Comparison of ENCODE assay signal across 25 mouse cellular contexts in the genomic region with DNA sequence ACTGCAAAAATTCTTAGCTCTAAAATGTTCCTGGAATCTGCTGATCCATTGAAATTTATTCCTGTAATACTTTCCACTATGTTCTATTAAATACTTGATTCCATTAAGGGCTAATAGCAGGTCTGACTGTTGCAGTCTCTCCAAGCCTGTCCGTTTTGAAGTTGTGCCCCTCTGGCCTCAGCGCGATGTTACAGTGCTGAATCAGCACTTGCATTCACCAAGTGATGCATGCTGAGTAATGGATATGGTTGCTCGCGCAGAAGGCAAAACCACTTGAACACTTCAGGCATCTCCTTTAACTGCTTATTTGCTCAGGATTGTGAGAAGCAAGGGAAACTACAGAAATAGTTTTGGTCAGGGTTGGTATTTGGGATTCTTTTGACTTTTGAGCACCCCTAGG. TPM values are rescaled to one million over a fixed set of nuclear protein-coding genes. Genes with fewer than 3 reads are reported as not detected.
A peak's percentile ranks its signal among the peaks of the same experiment; 100 is the strongest.
DNase-seq lines count a peak whose midpoint lies in the region; ATAC-seq and TF ChIP-seq lines count a peak whose summit lies in the region.
"Had no signal": no experiment of that assay in that cellular context is flagged by ENCODE, and none has a peak within 500 bp of the region (broad histone marks: within the 10 kb centered on the region; RNA-seq: fewer than 3 reads in every experiment).

No protein-coding gene starts in this region.

- no peaks in the 10 kb centered on the region for H3K79me2 ChIP-seq in myocyte (ENCODE audit: control insufficient read depth, insufficient read depth)

- TF ChIP-seq POLR2A in myocyte (IDR thresholded peaks at IDR 0.05; ENCODE audit: insufficient read length, low read depth): no peak

- no peak overlapping the region for H3K9ac ChIP-seq in limb, embryonic 15.5 days
- H3K9ac ChIP-seq: embryonic facial prominence, embryonic 15.5 days; forebrain, embryonic 12.5 days; forebrain, postnatal 0 days; liver, embryonic 15.5 days; lung, embryonic 15.5 days; midbrain, embryonic 15.5 days; neural tube, embryonic 13.5 days had no signal

- no peaks in the 10 kb centered on the region for H3K27me3 ChIP-seq in limb, embryonic 15.5 days
- no peaks in the 10 kb centered on the region for H3K27me3 ChIP-seq in limb, embryonic 10.5 days (ENCODE audit: low read depth, poor library complexity, severe bottlenecking)
- H3K27me3 ChIP-seq in myocyte (ENCODE audit: control insufficient read depth, insufficient read depth, insufficient read length): no peaks in the 10 kb centered on the region
- H3K27me3 ChIP-seq: embryonic facial prominence, embryonic 15.5 days; forebrain, embryonic 12.5 days; liver, embryonic 15.5 days; lung, embryonic 15.5 days; midbrain, embryonic 15.5 days; neural tube, embryonic 13.5 days had no signal

- ATAC-seq in limb, embryonic 15.5 days (ENCODE audit: insufficient number of reproducible peaks, low FRiP score, low TSS enrichment, low read depth): no peak
- ATAC-seq: activated CD4-positive, CD25-positive, alpha-beta regulatory T cell, adult 4 months; forebrain, postnatal 0 days; hindbrain, embryonic 16.5 days; midbrain, embryonic 15.5 days had no signal

- no peaks in the 10 kb centered on the region for H3K4me1 ChIP-seq in limb, embryonic 15.5 days
- no peaks in the 10 kb centered on the region for H3K4me1 ChIP-seq in limb, embryonic 10.5 days
- H3K4me1 ChIP-seq: embryonic facial prominence, embryonic 15.5 days; forebrain, embryonic 12.5 days; midbrain, embryonic 15.5 days had no signal

- whole genome bisulfite sequencing in limb, embryonic 15.5 days: 54% methylated on average over 5 of the region's 5 CpGs
- 86% methylated on average over 5 of the region's 5 CpGs for WGBS in limb, embryonic 10.5 days

- H3ac ChIP-seq in myocyte (ENCODE audit: control insufficient read depth, insufficient read length): no peak overlapping the region

- H3K4me2 ChIP-seq in limb, embryonic 15.5 days: no peak overlapping the region
- peak overlapping the region; percentile 32 for H3K4me2 ChIP-seq in myocyte (ENCODE audit: low read depth)
- H3K4me2 ChIP-seq: embryonic facial prominence, embryonic 15.5 days; forebrain, embryonic 12.5 days; liver, embryonic 15.5 days; lung, embryonic 15.5 days; midbrain, embryonic 15.5 days; neural tube, embryonic 13.5 days had no signal

- 0 out of 2 replicates have a peak overlapping the region, but pooled peaks have one; percentile 7 for H3K27ac ChIP-seq in limb, embryonic 15.5 days
- H3K27ac ChIP-seq in limb, embryonic 10.5 days: no peak overlapping the region
- H3K27ac ChIP-seq: embryonic facial prominence, embryonic 15.5 days; forebrain, embryonic 12.5 days; kidney, postnatal 0 days; liver, embryonic 15.5 days; lung, embryonic 15.5 days; macrophage; midbrain, embryonic 15.5 days; neural tube, embryonic 13.5 days had no signal

- H3K9me3 ChIP-seq in limb, embryonic 15.5 days: no peaks in the 10 kb centered on the region
- no peaks in the 10 kb centered on the region for H3K9me3 ChIP-seq in limb, embryonic 10.5 days (replicated peaks)
- H3K9me3 ChIP-seq: embryonic facial prominence, embryonic 15.5 days; forebrain, embryonic 12.5 days; liver, embryonic 15.5 days; lung, embryonic 15.5 days; midbrain, embryonic 15.5 days; neural tube, embryonic 13.5 days had no signal

- no peak for DNase-seq in limb, embryonic 10.5 days (ENCODE audit: low spot score)
- peak; percentile 39 for DNase-seq in 3T3-L1 (ENCODE audit: low read depth, low spot score)
- peak; percentile 54 for DNase-seq in NIH3T3 (ENCODE audit: low read depth)
- DNase-seq in MN1 (ENCODE audit: low spot score): no peak
- DNase-seq in layer of hippocampus, adult 18-20 months (ENCODE audit: low spot score in 2 of 2): no peak
- DNase-seq: adrenal gland, adult 2 months; cerebellum, adult 8-10 months; cerebellum, postnatal 25 days; forebrain, postnatal 0 days; kidney, adult 18-20 months; kidney, postnatal 4 days; layer of hippocampus, adult 9-11 months; thymus, postnatal 4 days had no signal

- no peak overlapping the region for H3K4me3 ChIP-seq in limb, embryonic 15.5 days
- H3K4me3 ChIP-seq in limb, embryonic 10.5 days: no peak overlapping the region
- no peak overlapping the region for H3K4me3 ChIP-seq in myocyte
- H3K4me3 ChIP-seq: embryonic facial prominence, embryonic 15.5 days; forebrain, embryonic 12.5 days; liver, embryonic 15.5 days; lung, embryonic 15.5 days; midbrain, embryonic 15.5 days; neural tube, embryonic 13.5 days had no signal

- H3K36me3 ChIP-seq in limb, embryonic 15.5 days: no peaks in the 10 kb centered on the region
- no peaks in the 10 kb centered on the region for H3K36me3 ChIP-seq in limb, embryonic 10.5 days
- no peaks in the 10 kb centered on the region for H3K36me3 ChIP-seq in myocyte (ENCODE audit: control insufficient read depth, insufficient read depth)
- H3K36me3 ChIP-seq: embryonic facial prominence, embryonic 15.5 days; forebrain, embryonic 12.5 days; liver, embryonic 15.5 days; lung, embryonic 15.5 days; midbrain, embryonic 15.5 days; neural tube, embryonic 13.5 days had no signal

TF ChIP-seq in myocyte, 11 proteins besides CTCF, POLR2A, EP300 and RAD21:
- TF ChIP-seq USF1 (IDR thresholded peaks at IDR 0.05; ENCODE audit: low read depth) (no peak), MAX (IDR thresholded peaks at IDR 0.05; ENCODE audit: low read depth) (no peak), SRF (IDR thresholded peaks at IDR 0.05; ENCODE audit: control insufficient read depth, insufficient read length, low read depth) (no peak), MYOG (IDR thresholded peaks at IDR 0.05; ENCODE audit: control insufficient read depth in 1 of 3, insufficient read depth in 1 of 3, insufficient read length in 2 of 3, low read depth in 2 of 3) (no peak), MYOD1 (IDR thresholded peaks at IDR 0.05; ENCODE audit: control insufficient read depth in 1 of 3, insufficient read length in 2 of 3, low read depth in 2 of 3) (no peak), TCF3 (IDR thresholded peaks at IDR 0.05; ENCODE audit: insufficient read length, low read depth) (no peak), TCF12 (IDR thresholded peaks at IDR 0.05; ENCODE audit: insufficient read depth, poor library complexity, severe bottlenecking) (no peak), POLR2AphosphoS2 (IDR thresholded peaks at IDR 0.05; ENCODE audit: insufficient read length, low read depth) (no peak), REST (IDR thresholded peaks at IDR 0.05; ENCODE audit: insufficient read depth, insufficient read length) (no peak), CEBPB (IDR thresholded peaks at IDR 0.05; ENCODE audit: insufficient read depth, poor library complexity, severe bottlenecking) (no peak), E2F4 (IDR thresholded peaks at IDR 0.05; ENCODE audit: insufficient read depth) (no peak)

RNA-seq across cellular contexts. Expression of a gene that starts 38.5 kb away (rescaled TPM):
- polyA plus RNA-seq in limb, embryonic 15.5 days (2015; fragmentation: Nextera tagmentation; extraction: Ambion mirVana): 1.8 and 2.4 TPM in 2 replicates
- polyA plus RNA-seq in limb, embryonic 10.5 days (2016; fragmentation: Nextera tagmentation; extraction: Ambion mirVana): 1.4 and 1.7 TPM in 2 replicates
- polyA plus RNA-seq in myocyte (2012; fragmentation: generic; extraction: Trizol): 2.4 TPM
- total RNA-seq in layer of hippocampus, adult 18-20 months (2021): not detected
- polyA plus RNA-seq: activated CD4-positive, CD25-positive, alpha-beta regulatory T cell, adult 4 months had no signal

RNA-seq across cellular contexts. Expression of a gene that starts 38.8 kb away (rescaled TPM):
- polyA plus RNA-seq in limb, embryonic 15.5 days (2015; fragmentation: Nextera tagmentation; extraction: Ambion mirVana): 59.8 and 73.7 TPM in 2 replicates
- 45.6 and 50.3 TPM in 2 replicates for polyA plus RNA-seq in limb, embryonic 10.5 days (2016; fragmentation: Nextera tagmentation; extraction: Ambion mirVana)
- 71.4 TPM for polyA plus RNA-seq in myocyte (2012; fragmentation: generic; extraction: Trizol)
- 10 to 100 TPM; 47.2 to 49.9 TPM for total RNA-seq in layer of hippocampus, adult 18-20 months (2021)

RNA-seq across cellular contexts. Expression of a gene that starts 53.8 kb away (rescaled TPM):
- 84.7 and 88.7 TPM in 2 replicates for polyA plus RNA-seq in limb, embryonic 15.5 days (2015; fragmentation: Nextera tagmentation; extraction: Ambion mirVana)
- polyA plus RNA-seq in limb, embryonic 10.5 days (2016; fragmentation: Nextera tagmentation; extraction: Ambion mirVana): 81.0 and 87.6 TPM in 2 replicates
- polyA plus RNA-seq in myocyte (2012; fragmentation: generic; extraction: Trizol): 6.8 TPM
- total RNA-seq in layer of hippocampus, adult 18-20 months (2021): 10 to 100 TPM; 43.5 to 54.5 TPM

Comparison
In these comparisons a context has a peak if more than half of its experiments do, and no peak if none do; other contexts are left out.
1. DNase-seq: peak in 3T3-L1 (single experiment) and NIH3T3 (single experiment); none in limb, embryonic 10.5 days (single experiment), MN1 (single experiment) and layer of hippocampus, adult 18-20 months (0 of 2).
2. RNA of a gene that starts 53.8 kb away (polyA plus RNA-seq): 81.0 to 87.6 TPM in limb, embryonic 10.5 days and 84.7 to 88.7 TPM in limb, embryonic 15.5 days; 6.8 TPM in myocyte (single experiment); every median in the first group is over 10 times any median in the second.